Mouse (Mus musculus): ENCODE data around the gene Il12rb2. TPM values are rescaled to one million over a fixed set of nuclear protein-coding genes. Genes with fewer than 3 reads are reported as not detected.

The Il12rb2 gene
- 0.06 and 0.09 TPM in 2 replicates for polyA plus RNA-seq (2015; fragmentation: Nextera tagmentation; extraction: Ambion mirVana)

GRCm38 (mm10) chr6:67375982-67376391 lies at the start of gene Il12rb2:
TSS of gene Il12rb2 (minus strand) at chr6:67376188.
- no peak within 1 kb of the TSS for H3K27ac ChIP-seq (ENCODE audit: low read length)
- 5% methylated on average over 26 of the region's 26 CpGs for WGBS
- no peak for ATAC-seq
- H3K4me3 ChIP-seq (ENCODE audit: low read length), result peak within 1 kb of the TSS; percentile 32
- no peaks in the 10 kb centered on the region for H3K9me3 ChIP-seq (ENCODE audit: control insufficient read depth, low read length)
- H3K36me3 ChIP-seq (ENCODE audit: control insufficient read depth, insufficient read depth, low read length), result no peaks in the 10 kb centered on the region
- no peaks in the 10 kb centered on the region for H3K4me1 ChIP-seq (ENCODE audit: control insufficient read depth, insufficient read depth, low read length)
- H3K9ac ChIP-seq (ENCODE audit: low read depth, low read length), result no peak within 1 kb of the TSS
- peak within 1 kb of the TSS; percentile 37 for H3K4me2 ChIP-seq (ENCODE audit: low read depth, low read length)
- peaks cover 10% of the 10 kb centered on the region for H3K27me3 ChIP-seq (replicated peaks; ENCODE audit: control insufficient read depth, insufficient read depth, low read length)

GRCm38 (mm10) chr6:67421761-67422160 lies 45.8 kb upstream of the Il12rb2 start:
- no peak for ATAC-seq
- no peaks in the 10 kb centered on the region for H3K9me3 ChIP-seq (ENCODE audit: control insufficient read depth, low read length)
- WGBS, result 80% methylated on average over 5 of the region's 5 CpGs
- H3K9ac ChIP-seq (ENCODE audit: low read depth, low read length), result no peak overlapping the region
- H3K36me3 ChIP-seq (ENCODE audit: control insufficient read depth, insufficient read depth, low read length), result no peaks in the 10 kb centered on the region
- H3K27me3 ChIP-seq (replicated peaks; ENCODE audit: control insufficient read depth, insufficient read depth, low read length), result no peaks in the 10 kb centered on the region
- no peak overlapping the region for H3K4me3 ChIP-seq (ENCODE audit: low read length)
- no peak overlapping the region for H3K4me2 ChIP-seq (ENCODE audit: low read depth, low read length)
- no peaks in the 10 kb centered on the region for H3K4me1 ChIP-seq (ENCODE audit: control insufficient read depth, insufficient read depth, low read length)
- no peak overlapping the region for H3K27ac ChIP-seq (ENCODE audit: low read length)

DNA sequence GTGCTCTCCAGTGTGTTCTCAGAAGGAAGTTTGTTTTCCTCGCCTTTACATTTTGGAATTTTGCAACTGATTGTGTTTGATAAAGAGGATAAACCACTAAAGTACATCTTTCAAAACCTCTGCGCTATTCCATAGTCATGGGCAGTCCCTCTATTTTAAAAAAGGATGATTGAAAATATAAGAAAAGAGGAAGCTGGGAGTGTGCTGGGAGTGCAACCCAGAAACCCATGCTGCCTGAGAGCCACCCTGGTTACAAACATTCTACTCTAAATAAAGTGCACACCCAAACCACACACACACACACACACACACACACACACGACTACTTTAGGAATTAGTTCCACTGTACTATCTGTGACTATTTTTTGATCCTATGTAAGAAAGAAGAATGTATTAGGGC lies 40.6 kb upstream of the Il12rb2 start:
- no peaks in the 10 kb centered on the region for H3K27me3 ChIP-seq (replicated peaks; ENCODE audit: control insufficient read depth, insufficient read depth, low read length)
- H3K4me1 ChIP-seq (ENCODE audit: control insufficient read depth, insufficient read depth, low read length), result no peaks in the 10 kb centered on the region
- no peak overlapping the region for H3K27ac ChIP-seq (ENCODE audit: low read length)
- no peak overlapping the region for H3K4me2 ChIP-seq (ENCODE audit: low read depth, low read length)
- H3K4me3 ChIP-seq (ENCODE audit: low read length), result no peak overlapping the region
- H3K36me3 ChIP-seq (ENCODE audit: control insufficient read depth, insufficient read depth, low read length), result no peaks in the 10 kb centered on the region
- H3K9me3 ChIP-seq (ENCODE audit: control insufficient read depth, low read length), result no peaks in the 10 kb centered on the region
- no peak for ATAC-seq
- 78% methylated on average over 3 of the region's 3 CpGs for WGBS
- H3K9ac ChIP-seq (ENCODE audit: low read depth, low read length), result no peak overlapping the region

- Histone ChIP-seq H3K4me2 (ENCODE audit: low read depth, low read length) (no peak overlapping the region), H3K36me3 (ENCODE audit: control insufficient read depth, insufficient read depth, low read length) (no peaks in the 10 kb centered on the region), H3K9ac (ENCODE audit: low read depth, low read length) (no peak overlapping the region), H3K27me3 (replicated peaks; ENCODE audit: control insufficient read depth, insufficient read depth, low read length) (no peaks in the 10 kb centered on the region), H3K9me3 (ENCODE audit: control insufficient read depth, low read length) (no peaks in the 10 kb centered on the region), H3K4me1 (ENCODE audit: control insufficient read depth, insufficient read depth, low read length) (no peaks in the 10 kb centered on the region), H3K27ac (ENCODE audit: low read length) (no peak overlapping the region), H3K4me3 (ENCODE audit: low read length) (no peak overlapping the region)
- no peak for ATAC-seq
- WGBS, result 88% methylated on average over 5 of the region's 5 CpGs
Measured at GRCm38 (mm10) chr6:67415276-67415675, 39.3 kb upstream of the Il12rb2 start.

GRCm38 (mm10) chr6:67413378-67413777 lies 37.4 kb upstream of the Il12rb2 start:
- 0 out of 2 replicates have a peak, but pooled peaks have one; percentile 46 for ATAC-seq

GRCm38 (mm10) chr6:67405281-67405682 lies 29.3 kb upstream of the Il12rb2 start:
- Histone ChIP-seq H3K4me2 (ENCODE audit: low read depth, low read length) (no peak overlapping the region), H3K27me3 (replicated peaks; ENCODE audit: control insufficient read depth, insufficient read depth, low read length) (no peaks in the 10 kb centered on the region), H3K27ac (ENCODE audit: low read length) (no peak overlapping the region), H3K4me3 (ENCODE audit: low read length) (no peak overlapping the region), H3K4me1 (ENCODE audit: control insufficient read depth, insufficient read depth, low read length) (no peaks in the 10 kb centered on the region), H3K9ac (ENCODE audit: low read depth, low read length) (no peak overlapping the region), H3K36me3 (ENCODE audit: control insufficient read depth, insufficient read depth, low read length) (no peaks in the 10 kb centered on the region), H3K9me3 (ENCODE audit: control insufficient read depth, low read length) (no peaks in the 10 kb centered on the region)
- 76% methylated on average over 3 of the region's 3 CpGs for WGBS
- no peak for ATAC-seq

More at GRCm38 (mm10) chr6:67413378-67413777, 37.4 kb upstream of the Il12rb2 start:
- H3K4me2 ChIP-seq (ENCODE audit: low read depth, low read length), result no peak overlapping the region
- no peak overlapping the region for H3K9ac ChIP-seq (ENCODE audit: low read depth, low read length)
- H3K4me3 ChIP-seq (ENCODE audit: low read length), result no peak overlapping the region
- no peaks in the 10 kb centered on the region for H3K36me3 ChIP-seq (ENCODE audit: control insufficient read depth, insufficient read depth, low read length)
- H3K27me3 ChIP-seq (replicated peaks; ENCODE audit: control insufficient read depth, insufficient read depth, low read length), result no peaks in the 10 kb centered on the region
- 83% methylated on average over 2 of the region's 2 CpGs for WGBS
- H3K4me1 ChIP-seq (ENCODE audit: control insufficient read depth, insufficient read depth, low read length), result no peaks in the 10 kb centered on the region
- no peaks in the 10 kb centered on the region for H3K9me3 ChIP-seq (ENCODE audit: control insufficient read depth, low read length)
- H3K27ac ChIP-seq (ENCODE audit: low read length), result no peak overlapping the region

- 73% methylated on average over 5 of the region's 5 CpGs for WGBS
- Histone ChIP-seq H3K4me1 (ENCODE audit: control insufficient read depth, insufficient read depth, low read length) (no peaks in the 10 kb centered on the region), H3K27ac (ENCODE audit: low read length) (no peak overlapping the region), H3K4me3 (ENCODE audit: low read length) (no peak overlapping the region), H3K4me2 (ENCODE audit: low read depth, low read length) (no peak overlapping the region), H3K9me3 (ENCODE audit: control insufficient read depth, low read length) (no peaks in the 10 kb centered on the region), H3K27me3 (replicated peaks; ENCODE audit: control insufficient read depth, insufficient read depth, low read length) (no peaks in the 10 kb centered on the region), H3K9ac (ENCODE audit: low read depth, low read length) (no peak overlapping the region), H3K36me3 (ENCODE audit: control insufficient read depth, insufficient read depth, low read length) (no peaks in the 10 kb centered on the region)
- ATAC-seq, result no peak
Measured at GRCm38 (mm10) chr6:67399551-67399950, 23.6 kb upstream of the Il12rb2 start.

- 87% methylated on average over 4 of the region's 4 CpGs for WGBS
- no peak overlapping the region for H3K9ac ChIP-seq (ENCODE audit: low read depth, low read length)
- H3K4me1 ChIP-seq (ENCODE audit: control insufficient read depth, insufficient read depth, low read length), result no peaks in the 10 kb centered on the region
- no peak overlapping the region for H3K4me2 ChIP-seq (ENCODE audit: low read depth, low read length)
- no peaks in the 10 kb centered on the region for H3K27me3 ChIP-seq (replicated peaks; ENCODE audit: control insufficient read depth, insufficient read depth, low read length)
- ATAC-seq, result no peak
- no peak overlapping the region for H3K27ac ChIP-seq (ENCODE audit: low read length)
- no peaks in the 10 kb centered on the region for H3K36me3 ChIP-seq (ENCODE audit: control insufficient read depth, insufficient read depth, low read length)
- no peaks in the 10 kb centered on the region for H3K9me3 ChIP-seq (ENCODE audit: control insufficient read depth, low read length)
- H3K4me3 ChIP-seq (ENCODE audit: low read length), result no peak overlapping the region
Measured at GRCm38 (mm10) chr6:67365785-67366184, 10.2 kb downstream of the Il12rb2 start.

DNA sequence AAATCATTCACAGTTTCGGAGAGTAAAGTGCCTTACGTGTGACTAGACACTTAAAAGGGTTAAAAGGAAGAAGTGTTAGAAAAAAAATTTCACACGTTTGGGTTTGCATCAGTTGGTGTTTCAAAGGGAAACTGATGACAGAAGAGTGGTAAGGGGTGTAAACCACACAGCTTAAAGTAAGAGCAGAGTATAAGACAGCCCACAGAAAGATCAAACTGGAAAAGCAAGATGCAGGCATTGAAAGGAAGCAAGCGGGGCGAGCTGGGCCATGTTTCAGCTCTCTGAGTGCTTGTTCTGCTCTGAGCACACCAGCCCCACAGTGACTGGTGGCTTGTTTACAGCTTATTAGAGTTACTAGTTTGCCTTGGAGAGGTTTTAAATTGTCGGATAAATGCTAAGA lies 27.9 kb downstream of the Il12rb2 start:
- Histone ChIP-seq H3K4me2 (ENCODE audit: low read depth, low read length) (no peak overlapping the region), H3K9me3 (ENCODE audit: control insufficient read depth, low read length) (no peaks in the 10 kb centered on the region), H3K4me1 (ENCODE audit: control insufficient read depth, insufficient read depth, low read length) (no peaks in the 10 kb centered on the region), H3K27me3 (replicated peaks; ENCODE audit: control insufficient read depth, insufficient read depth, low read length) (no peaks in the 10 kb centered on the region), H3K27ac (ENCODE audit: low read length) (no peak overlapping the region), H3K9ac (ENCODE audit: low read depth, low read length) (no peak overlapping the region), H3K4me3 (ENCODE audit: low read length) (no peak overlapping the region), H3K36me3 (ENCODE audit: control insufficient read depth, insufficient read depth, low read length) (no peaks in the 10 kb centered on the region)
- 56% methylated on average over 6 of the region's 6 CpGs for WGBS
- ATAC-seq, result no peak

- no peak overlapping the region for H3K27ac ChIP-seq (ENCODE audit: low read length)
- H3K4me3 ChIP-seq (ENCODE audit: low read length), result no peak overlapping the region
- ATAC-seq, result no peak
- no peak overlapping the region for H3K4me2 ChIP-seq (ENCODE audit: low read depth, low read length)
- no peaks in the 10 kb centered on the region for H3K27me3 ChIP-seq (replicated peaks; ENCODE audit: control insufficient read depth, insufficient read depth, low read length)
- H3K9me3 ChIP-seq (ENCODE audit: control insufficient read depth, low read length), result no peaks in the 10 kb centered on the region
- no peak overlapping the region for H3K9ac ChIP-seq (ENCODE audit: low read depth, low read length)
- no peaks in the 10 kb centered on the region for H3K4me1 ChIP-seq (ENCODE audit: control insufficient read depth, insufficient read depth, low read length)
- H3K36me3 ChIP-seq (ENCODE audit: control insufficient read depth, insufficient read depth, low read length), result no peaks in the 10 kb centered on the region
Measured at GRCm38 (mm10) chr6:67339494-67339893, 36.5 kb downstream of the Il12rb2 start.

All from intestine, embryonic 16.5 days (tissue).